Mouse (Mus musculus) lung, postnatal 0 days (tissue): ENCODE results near the gene C1qtnf7. TPM values are rescaled to one million over a fixed set of nuclear protein-coding genes. Genes with fewer than 3 reads are reported as not detected.

Experiments
- ATAC-seq: fragments of 200-750 bp; cut with Nextera tagmentation; 2 replicates; pipeline ENCODE4 v1.8.0; 2017; ENCODE audit warnings: moderate library complexity
- DNase-seq: peaks from one replicate; pipeline ENCODE4 v3.0.0-alpha.2; 2016; ENCODE audit warnings: low spot score
- H3K27ac ChIP-seq: fragments of 300-500 bp; sonication (generic); 2 replicates; pipeline ENCODE4 v1.5.1; 2014; ENCODE audit warnings: antibody characterized with exemption, mild to moderate bottlenecking, low read length, mixed read lengths
- H3K27me3 ChIP-seq: fragments of 300-500 bp; sonication (generic); replicated peaks from 2 replicates; pipeline ENCODE4 v1.6.1; 2014; ENCODE audit warnings: low read length, mixed read lengths; ENCODE audit not compliant: insufficient read depth
- H3K36me3 ChIP-seq: fragments of 300-500 bp; sonication (generic); 2 replicates; pipeline ENCODE4 v1.6.1; 2014; ENCODE audit warnings: low read length, mixed read lengths; ENCODE audit not compliant: insufficient read depth
- H3K4me1 ChIP-seq: fragments of 300-500 bp; sonication (generic); 2 replicates; pipeline ENCODE4 v1.6.1; 2014; ENCODE audit warnings: antibody characterized with exemption, low read depth, low read length, mixed read lengths; ENCODE audit not compliant: insufficient read depth
- H3K4me2 ChIP-seq: fragments of 300-500 bp; sonication (generic); replicated peaks from 2 replicates; pipeline ENCODE4 v1.6.1; 2014; ENCODE audit warnings: low read depth, mild to moderate bottlenecking, low read length, moderate library complexity, mixed read lengths
- H3K4me3 ChIP-seq: fragments of 300-500 bp; sonication (generic); 2 replicates; pipeline ENCODE4 v1.5.1; 2014; ENCODE audit warnings: low read depth, low read length
- H3K9ac ChIP-seq: fragments of 300-500 bp; sonication (generic); replicated peaks from 2 replicates; pipeline ENCODE4 v1.6.1; 2014; ENCODE audit warnings: low read depth, mild to moderate bottlenecking
- H3K9me3 ChIP-seq: fragments of 300-500 bp; sonication (generic); 2 replicates; pipeline ENCODE4 v1.6.1; 2016; ENCODE audit warnings: low read length, mixed read lengths
- CTCF ChIP-seq: IDR thresholded peaks from 2 replicates; pipeline ENCODE4 v1.5.1; 2016; ENCODE audit warnings: antibody characterized with exemption, mild to moderate bottlenecking
- EP300 ChIP-seq: IDR thresholded peaks from 2 replicates; pipeline ENCODE4 v1.6.1; 2016; ENCODE audit warnings: antibody characterized with exemption, mild to moderate bottlenecking, control low read depth
- WGBS: fragments of 180-500 bp; shearing (Covaris S2); extraction: QIAGEN DNeasy Blood & Tissue Kit; methylation state at CpG from one replicate; pipeline ENCODE4 v1.1.7; 2014; 5-methylcytosine and 5-hydroxymethylcytosine counted together
- polyA plus RNA-seq: library from polyadenylated mRNA; unstranded; fragments of >200 nt; fragmentation: Nextera tagmentation; extraction: Ambion mirVana; gene quantifications from 2 replicates; pipeline ENCODE4 v1.2.1, GENCODE M21; 2015

C1qtnf7 gene
- polyA plus RNA-seq, 1 experiment from 2014 or later: 37.2 TPM

GRCm38 (mm10) chr5:43569720-43570359 is 54.5 kb downstream of the C1qtnf7 start:
- DNase-seq (peak; percentile 65), ATAC-seq (peak; percentile 70)
- WGBS: 38% methylated on average over 3 of the region's 3 CpGs
- Histone ChIP-seq H3K27ac (no peak overlapping the region), H3K4me3 (no peak overlapping the region), H3K4me1 (no peaks in the 10 kb centered on the region), H3K36me3 (no peaks in the 10 kb centered on the region), H3K27me3 (no peaks in the 10 kb centered on the region), H3K4me2 (no peak overlapping the region), H3K9ac (no peak overlapping the region), H3K9me3 (no peaks in the 10 kb centered on the region)
- TF ChIP-seq CTCF: no peak
- peak; percentile 43 for TF ChIP-seq EP300

GRCm38 (mm10) chr5:43582876-43583275 is 67.5 kb downstream of the C1qtnf7 start:
- H3K4me2 ChIP-seq: no peak overlapping the region
- no peaks in the 10 kb centered on the region for H3K36me3 ChIP-seq
- no peak for TF ChIP-seq EP300
- TF ChIP-seq CTCF: peak; percentile 76
- no peaks in the 10 kb centered on the region for H3K4me1 ChIP-seq
- no peaks in the 10 kb centered on the region for H3K9me3 ChIP-seq
- H3K4me3 ChIP-seq: no peak overlapping the region
- H3K9ac ChIP-seq: no peak overlapping the region
- DNase-seq (peak; percentile 43), ATAC-seq (peak; percentile 50; the same call in 1 of the 2 replicates)
- H3K27me3 ChIP-seq: no peaks in the 10 kb centered on the region
- 31% methylated on average over 2 of the region's 2 CpGs for WGBS
- H3K27ac ChIP-seq: no peak overlapping the region

GRCm38 (mm10) chr5:43583326-43584120 is 68.2 kb downstream of the C1qtnf7 start:
- Histone ChIP-seq H3K36me3 (no peaks in the 10 kb centered on the region), H3K27me3 (no peaks in the 10 kb centered on the region), H3K4me3 (no peak overlapping the region), H3K27ac (no peak overlapping the region), H3K4me1 (no peaks in the 10 kb centered on the region), H3K9me3 (no peaks in the 10 kb centered on the region), H3K9ac (no peak overlapping the region), H3K4me2 (no peak overlapping the region)
- TF ChIP-seq EP300 (no peak), CTCF (no peak)
- ATAC-seq (no peak), DNase-seq (no peak)
- 87% methylated on average over 6 of the region's 6 CpGs for WGBS

GRCm38 (mm10) chr5:43584464-43584863 is 69.1 kb downstream of the C1qtnf7 start:
- no peak overlapping the region for H3K27ac ChIP-seq
- H3K4me3 ChIP-seq: no peak overlapping the region
- no peak overlapping the region for H3K4me2 ChIP-seq
- no peaks in the 10 kb centered on the region for H3K4me1 ChIP-seq
- no peaks in the 10 kb centered on the region for H3K27me3 ChIP-seq
- DNase-seq (no peak), ATAC-seq (no peak)
- no peaks in the 10 kb centered on the region for H3K36me3 ChIP-seq
- TF ChIP-seq CTCF (no peak), EP300 (no peak)
- H3K9me3 ChIP-seq: no peaks in the 10 kb centered on the region
- no peak overlapping the region for H3K9ac ChIP-seq
- 10% methylated on average over 1 of the region's 1 CpGs for WGBS

GRCm38 (mm10) chr5:43585406-43586245 is 70.3 kb downstream of the C1qtnf7 start:
- DNase-seq: peak; percentile 47
- peak overlapping the region; percentile 35; the same call in 1 of the 2 replicates for H3K27ac ChIP-seq
- H3K4me1 ChIP-seq: no peaks in the 10 kb centered on the region
- no peaks in the 10 kb centered on the region for H3K36me3 ChIP-seq
- no peak overlapping the region for H3K4me3 ChIP-seq
- WGBS: 34% methylated on average over 11 of the region's 11 CpGs
- H3K9me3 ChIP-seq: no peaks in the 10 kb centered on the region
- no peaks in the 10 kb centered on the region for H3K27me3 ChIP-seq
- H3K4me2 ChIP-seq: no peak overlapping the region
- TF ChIP-seq EP300 (0 out of 2 replicates have a peak, but pooled peaks have one; percentile 19), CTCF (no peak)
- ATAC-seq: peak; percentile 23
- H3K9ac ChIP-seq: no peak overlapping the region
